Mouse (Mus musculus) c-Kit-negative CD71-positive TER-119-positive erythroid progenitor cells, embryonic 14.5 days (primary cell): ENCODE data around the gene Mutyh.
"Not testable (repeated sequence)": the region's sequence is repeated elsewhere in the genome, so short reads cannot be mapped to it uniquely, and the experiment has no call there.

ENCODE experiments used
- DNase-seq: peaks from one replicate; pipeline ENCODE4 v3.0.0-alpha.2; 2013; ENCODE audit warnings: low read depth, low spot score

Mutyh gene

DNA sequence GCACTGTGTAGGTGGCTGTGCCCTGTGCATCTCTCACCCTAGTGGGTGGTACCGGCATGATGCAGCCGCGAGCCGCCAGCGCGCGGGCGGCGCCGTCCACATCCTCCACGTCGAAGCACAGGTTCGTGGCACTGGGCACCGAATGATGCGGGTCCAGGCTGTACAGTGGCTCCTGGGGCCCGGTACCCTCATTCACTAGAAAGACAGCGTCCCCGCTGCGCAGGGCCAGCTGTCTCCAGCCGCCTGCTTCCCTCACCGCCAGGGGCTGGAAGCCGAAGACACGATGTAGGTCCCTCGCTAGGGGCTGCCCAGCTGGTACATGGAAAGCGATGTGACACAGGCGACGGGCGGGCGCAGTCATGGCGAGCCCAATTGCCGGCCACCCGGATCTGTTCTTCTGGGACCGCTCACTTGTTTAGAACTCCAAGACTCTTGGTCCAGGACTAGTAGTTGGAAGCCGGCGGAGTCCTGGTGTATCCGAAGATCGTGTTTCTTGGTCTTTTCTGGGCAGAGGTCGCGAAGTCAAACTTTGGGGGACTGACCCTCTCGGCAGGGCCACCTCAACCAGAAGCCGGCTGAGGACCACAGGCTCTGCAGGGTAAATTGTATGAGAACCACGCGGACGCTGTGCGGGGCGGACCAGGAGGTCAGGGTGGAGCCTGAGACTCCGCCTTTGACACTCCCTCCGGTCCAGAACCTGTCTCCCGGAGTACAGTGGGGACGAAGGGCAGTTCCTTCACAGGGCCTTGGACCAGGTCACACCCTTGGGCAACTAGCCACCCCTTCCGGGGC is 13.6 kb downstream of the Mutyh start:
- peak; percentile 42 for DNase-seq

GRCm38 (mm10) chr4:116821694-116822016 is 14.1 kb downstream of the Mutyh start, which contains the start of gene Hpdl:
Gene Hpdl, minus strand, starts transcription at chr4:116821707.
- DNase-seq, result no peak

DNA sequence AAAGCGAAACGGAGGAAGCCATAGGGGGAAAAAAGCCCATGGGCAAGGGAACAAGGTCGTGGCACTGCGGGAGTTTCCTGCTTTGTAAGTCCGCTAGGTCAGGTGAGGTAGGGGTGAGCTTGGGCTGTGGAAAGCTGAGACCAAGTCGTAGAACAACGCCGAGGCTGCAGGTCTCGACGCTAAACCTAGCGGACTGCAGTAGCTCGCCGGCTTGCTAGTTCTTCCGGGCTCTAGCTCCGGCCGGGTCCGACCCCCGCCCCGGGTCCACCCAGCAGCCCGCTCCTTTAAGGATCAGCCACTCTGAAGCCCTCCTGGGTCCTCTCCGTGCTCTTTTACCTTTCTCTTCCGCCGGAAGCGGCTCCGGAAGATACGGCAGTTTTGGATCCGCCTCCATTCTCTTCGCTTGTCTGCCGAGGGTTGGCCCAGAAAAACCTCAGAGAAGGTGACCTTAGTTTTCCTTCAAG is 17.1 kb downstream of the Mutyh start:
- no peak for DNase-seq

GRCm38 (mm10) chr4:116827819-116828218 is 20.3 kb downstream of the Mutyh start:
- peak; percentile 63 for DNase-seq

DNA sequence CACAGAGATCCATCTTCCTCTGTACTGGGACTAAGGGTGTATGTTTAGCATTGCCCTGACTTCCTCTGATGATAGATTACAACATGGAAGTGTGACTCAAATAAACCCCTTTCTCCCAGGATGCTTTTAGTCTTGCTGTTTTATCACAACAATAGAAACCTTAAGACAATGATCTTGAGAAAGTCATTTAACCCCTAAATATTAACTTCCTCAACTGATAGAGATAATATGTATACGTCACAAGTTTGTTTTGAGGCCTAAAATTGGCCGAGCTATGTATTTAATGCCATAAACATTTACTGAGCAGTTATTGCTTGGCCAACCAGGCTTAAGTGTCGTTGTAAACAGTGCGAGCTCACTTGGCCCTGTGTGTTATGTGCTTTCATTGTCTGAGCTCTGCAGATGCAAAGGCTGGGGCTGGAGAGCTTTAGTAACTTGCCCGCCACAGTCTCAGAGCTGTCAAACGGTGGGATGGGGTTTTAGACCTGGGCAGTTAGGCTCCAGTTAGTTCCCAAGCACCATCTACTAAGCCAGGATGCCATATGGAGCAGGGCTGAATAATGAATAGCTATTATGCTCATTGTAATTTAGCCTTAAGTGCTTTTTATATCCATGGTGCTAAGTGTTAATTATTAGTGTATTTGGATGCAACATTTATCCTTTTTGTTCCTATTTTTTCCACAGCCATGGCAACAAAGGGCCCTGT is 22.0 kb downstream of the Mutyh start:
- DNase-seq, result no peak

DNA sequence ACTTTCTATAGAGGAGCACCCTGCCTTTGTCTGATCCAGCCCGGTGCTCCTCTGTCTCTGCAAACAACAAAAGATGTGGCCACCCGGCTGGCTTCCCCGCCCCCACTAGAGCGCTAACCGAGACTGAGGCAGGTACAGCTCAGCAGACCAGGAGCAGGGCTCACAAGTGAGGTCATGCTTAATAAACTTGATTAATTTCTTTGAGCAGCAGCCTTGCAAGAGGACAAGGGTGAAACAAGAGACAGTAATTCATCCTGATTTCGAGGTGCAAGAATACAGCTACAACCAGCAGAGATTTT is 22.5 kb downstream of the Mutyh start:
- no peak for DNase-seq

DNA sequence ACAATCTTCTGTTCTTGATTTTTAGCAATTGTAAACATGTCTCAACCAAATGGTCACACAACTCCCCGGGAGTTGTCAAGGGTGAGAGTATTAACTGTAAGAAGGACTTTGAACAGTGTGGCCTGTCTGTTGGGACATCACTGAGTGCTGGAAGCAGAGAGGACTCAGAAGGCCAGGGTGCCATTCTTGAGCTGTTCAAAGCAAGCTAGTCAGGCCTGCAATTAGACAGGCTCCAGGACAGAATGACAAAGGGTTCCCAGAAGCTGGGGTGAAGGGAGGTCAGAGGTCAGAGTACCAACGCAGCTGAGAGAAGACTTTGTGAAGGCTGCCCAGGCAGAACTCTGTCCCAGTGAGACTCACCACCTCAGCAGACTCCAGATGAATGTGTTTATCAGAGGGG is 31.5 kb downstream of the Mutyh start:
- DNase-seq, result no peak

- DNase-seq, result not testable (repeated sequence)
Observed at GRCm38 (mm10) chr4:116840096-116840495, 32.6 kb downstream of the Mutyh start.

DNA sequence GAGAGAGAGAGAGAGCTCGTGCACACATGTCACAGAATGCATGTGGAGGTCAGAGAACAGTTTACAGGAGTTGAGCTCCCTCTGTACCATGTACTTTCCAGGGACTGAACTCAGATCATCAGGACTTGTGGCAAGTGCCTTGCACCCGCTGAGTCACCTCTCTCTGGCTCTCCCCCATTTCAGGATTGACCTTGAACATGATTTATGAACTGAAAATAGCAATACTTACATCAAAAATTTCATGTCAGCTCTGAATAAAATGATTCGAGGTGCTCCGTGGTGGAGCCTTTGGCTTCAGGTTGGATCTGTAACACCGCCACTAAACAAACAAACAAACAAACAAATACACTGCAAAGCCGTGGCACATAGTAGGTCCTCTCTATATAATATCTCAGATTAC is 33.3 kb downstream of the Mutyh start:
- no peak for DNase-seq

GRCm38 (mm10) chr4:116844324-116844723 is 36.8 kb downstream of the Mutyh start:
- no peak for DNase-seq

- no peak for DNase-seq
Observed at GRCm38 (mm10) chr4:116849901-116850300, 42.4 kb downstream of the Mutyh start.

DNA sequence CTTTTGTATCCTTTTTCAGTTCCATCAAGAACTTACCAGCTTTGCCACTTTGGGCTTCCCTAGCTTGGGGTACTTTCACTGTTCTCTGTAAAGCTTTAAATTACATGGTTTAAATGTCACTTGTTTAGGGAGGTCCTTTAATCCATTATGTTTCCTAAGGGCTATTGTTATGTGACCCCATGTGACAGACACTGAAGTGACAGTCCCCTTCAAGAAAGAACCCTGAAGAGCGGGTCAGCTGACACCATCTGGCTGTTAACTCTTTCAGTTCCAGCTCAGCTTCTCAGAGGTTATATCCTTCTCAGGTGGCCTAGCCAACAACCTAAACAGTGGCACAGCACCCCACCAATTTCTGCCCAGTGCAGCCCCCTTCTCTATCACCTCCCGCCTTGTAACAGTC is 46.8 kb downstream of the Mutyh start:
- no peak for DNase-seq

DNA sequence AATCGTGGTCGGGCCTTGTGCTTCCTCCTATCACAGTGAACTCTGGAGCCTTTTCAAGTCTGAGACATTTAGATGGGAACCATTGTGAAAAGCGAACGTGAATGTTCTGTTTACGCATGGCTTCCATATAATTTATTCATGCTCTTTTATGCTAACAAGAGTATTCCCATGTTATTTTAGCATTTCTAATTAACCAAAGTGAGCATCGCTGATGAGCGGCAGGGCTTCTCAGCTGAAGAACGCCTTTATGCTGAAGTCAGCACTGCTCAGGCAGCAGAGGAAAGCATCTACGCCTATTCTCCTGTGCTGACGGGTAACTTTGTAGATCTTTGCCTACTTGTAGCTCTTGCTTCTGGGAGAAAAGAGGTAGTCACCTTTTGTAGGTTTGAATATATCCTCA is 49.7 kb downstream of the Mutyh start:
- DNase-seq, result no peak

GRCm38 (mm10) chr4:116859711-116860110 is 52.2 kb downstream of the Mutyh start:
- no peak for DNase-seq

GRCm38 (mm10) chr4:116862023-116862422 is 54.5 kb downstream of the Mutyh start:
- DNase-seq, result no peak
